Mouse (Mus musculus) ovary, postnatal 10 days (tissue): ENCODE data around the gene Pak1ip1.

Experiments
- DNase-seq: peaks from one replicate; pipeline ENCODE4 v3.0.0; 2022; ENCODE audit warnings: low spot score

Pak1ip1 gene

DNA sequence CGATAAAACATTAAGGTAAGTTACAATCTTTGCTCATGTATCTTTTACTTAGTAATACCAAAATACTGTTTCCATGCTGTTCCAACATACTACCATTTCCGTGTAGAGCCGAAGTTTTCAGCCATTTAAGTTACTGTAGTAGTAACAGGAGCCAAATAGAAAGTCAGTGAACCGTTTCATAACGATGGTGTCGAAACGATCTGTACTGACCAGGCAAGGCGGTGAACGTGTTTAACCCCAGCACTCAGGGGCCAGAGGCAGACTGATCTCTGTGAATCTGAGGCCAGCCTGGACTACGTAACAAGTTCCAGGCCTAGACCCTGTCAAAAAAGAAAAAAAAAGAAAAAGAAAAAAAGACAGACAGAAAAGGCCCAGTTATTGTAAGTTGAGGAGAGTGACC, 7.4 kb downstream of the Pak1ip1 start:
- DNase-seq: no peak

DNA sequence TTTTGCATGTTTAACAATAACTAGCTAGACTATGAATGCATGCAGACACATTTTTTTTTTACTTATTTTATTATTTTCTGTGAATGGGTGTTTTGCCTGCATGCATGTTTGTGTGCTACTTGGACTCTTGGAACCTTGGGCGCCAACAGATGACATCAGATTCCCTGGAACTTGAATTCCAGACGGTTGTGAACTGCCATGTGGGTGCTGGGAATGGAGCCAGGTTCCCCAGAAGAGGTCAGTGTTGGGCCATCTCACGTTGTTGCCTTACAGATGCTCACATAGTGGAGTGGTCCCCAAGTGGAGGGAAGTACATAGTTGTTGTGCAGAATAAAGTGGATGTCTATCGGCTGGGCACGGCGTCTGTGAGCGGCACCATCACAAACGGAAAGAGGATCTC, 8.1 kb downstream of the Pak1ip1 start:
- DNase-seq: no peak

DNA sequence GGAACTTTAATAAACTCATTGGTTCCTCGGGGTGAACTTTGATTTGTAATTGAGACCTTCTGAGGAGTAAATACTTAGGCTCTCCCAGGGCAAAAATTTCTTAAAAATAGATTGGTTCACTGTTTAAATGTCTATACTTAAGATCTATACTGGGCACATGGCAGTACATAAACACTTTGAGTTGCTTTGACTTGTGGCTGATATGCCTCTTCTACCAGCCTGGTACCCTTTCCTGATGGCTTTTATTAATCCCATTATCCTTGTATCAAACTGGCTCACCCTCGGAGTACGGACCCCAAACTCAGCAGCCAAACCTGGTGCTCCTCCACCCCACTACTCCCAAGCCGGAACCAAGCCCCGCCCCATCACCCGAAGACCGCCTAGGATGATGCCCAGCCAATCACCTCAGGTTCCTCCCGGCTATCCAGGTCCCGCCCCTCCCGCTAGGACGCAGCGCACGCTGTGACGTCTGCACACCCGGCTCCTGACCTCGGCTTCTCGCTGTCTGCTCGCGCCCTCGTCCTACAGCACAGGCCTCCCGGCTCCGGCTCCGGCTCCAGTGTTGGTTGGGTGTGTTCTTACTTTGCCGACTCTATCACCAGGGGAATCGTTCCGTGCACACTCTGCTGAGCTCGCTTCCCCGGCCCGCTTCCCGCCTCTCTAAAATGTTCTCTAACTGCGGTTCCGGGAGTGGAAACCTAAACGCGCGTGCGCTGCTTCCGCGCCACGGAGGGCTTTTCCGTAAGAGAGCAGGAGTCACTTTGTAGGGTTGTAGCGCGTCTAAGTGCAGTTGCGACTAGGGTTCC, 15.2 kb downstream of the Pak1ip1 start, which contains the start of gene Tmem14c:
Tmem14c (plus strand) TSS at position 464 of the 806 bp plus-strand sequence.
- peak; percentile 77 for DNase-seq

DNA sequence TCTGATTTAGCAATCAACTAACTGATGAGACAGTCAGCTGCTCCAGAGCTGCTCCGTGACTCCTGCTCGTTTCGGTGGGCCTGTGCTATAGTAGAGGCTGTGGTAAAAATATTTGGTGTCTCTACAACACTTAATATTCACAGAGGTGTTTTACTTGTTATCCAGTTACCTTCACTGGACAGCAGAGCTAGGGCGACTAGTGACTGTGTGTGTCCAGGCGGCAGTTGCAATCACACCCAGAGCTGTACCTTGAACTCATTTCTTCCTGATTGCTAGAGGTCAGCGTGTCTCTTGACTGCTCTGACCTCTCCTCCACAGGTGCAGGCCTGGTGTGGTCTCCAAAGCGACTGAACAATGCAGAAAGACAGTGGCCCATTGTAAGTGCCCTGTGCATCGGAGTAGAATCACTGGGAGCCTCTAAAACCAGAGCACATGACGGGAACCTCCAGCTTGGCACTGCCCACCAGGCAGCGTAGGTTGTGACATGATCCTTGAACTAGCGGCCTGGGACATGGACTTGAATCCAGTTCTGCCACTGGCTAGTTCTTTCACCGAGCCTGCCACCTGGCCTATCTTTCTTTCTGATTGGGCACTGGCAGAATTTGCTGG, 16.1 kb downstream of the Pak1ip1 start:
- DNase-seq: no peak

DNA sequence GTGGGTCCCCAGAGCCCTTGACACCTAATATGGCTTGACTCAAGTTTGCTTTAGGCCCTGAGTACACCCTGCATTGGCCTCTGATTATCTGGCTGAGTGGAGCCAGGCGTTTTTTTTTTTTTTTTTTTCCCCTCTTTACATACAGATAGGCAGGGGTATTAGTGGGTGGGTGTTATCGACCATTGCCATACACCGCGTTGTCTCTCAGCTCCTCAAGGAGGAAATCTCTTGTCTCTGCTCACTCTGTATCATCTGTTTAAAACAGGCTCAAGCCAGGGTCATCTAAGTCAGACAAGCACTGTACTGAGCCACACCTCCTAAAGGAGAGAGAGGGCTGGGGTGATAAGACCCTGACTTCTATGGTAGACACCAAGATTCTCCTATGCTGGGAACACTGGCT, 17.0 kb downstream of the Pak1ip1 start:
- DNase-seq: no peak

DNA sequence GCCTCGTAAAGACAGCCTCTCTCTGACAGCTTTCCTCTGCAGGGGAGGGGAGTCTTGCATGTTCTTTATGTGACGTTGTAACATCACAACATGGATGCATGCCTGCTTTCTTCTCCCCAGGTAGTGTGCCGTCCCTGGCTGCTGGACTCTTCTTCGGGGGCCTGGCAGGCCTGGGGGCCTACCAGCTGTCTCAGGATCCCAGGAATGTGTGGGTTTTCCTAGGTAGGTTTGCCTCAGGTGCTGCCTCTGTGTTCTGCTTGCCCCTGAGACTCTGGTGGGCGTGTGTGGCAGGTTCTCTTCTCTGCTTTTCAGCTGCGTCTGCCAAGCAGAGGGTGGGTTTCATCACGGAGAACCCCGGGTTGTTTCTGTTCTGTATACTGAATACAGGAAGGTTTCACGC, 17.4 kb downstream of the Pak1ip1 start:
- DNase-seq: no peak

DNA sequence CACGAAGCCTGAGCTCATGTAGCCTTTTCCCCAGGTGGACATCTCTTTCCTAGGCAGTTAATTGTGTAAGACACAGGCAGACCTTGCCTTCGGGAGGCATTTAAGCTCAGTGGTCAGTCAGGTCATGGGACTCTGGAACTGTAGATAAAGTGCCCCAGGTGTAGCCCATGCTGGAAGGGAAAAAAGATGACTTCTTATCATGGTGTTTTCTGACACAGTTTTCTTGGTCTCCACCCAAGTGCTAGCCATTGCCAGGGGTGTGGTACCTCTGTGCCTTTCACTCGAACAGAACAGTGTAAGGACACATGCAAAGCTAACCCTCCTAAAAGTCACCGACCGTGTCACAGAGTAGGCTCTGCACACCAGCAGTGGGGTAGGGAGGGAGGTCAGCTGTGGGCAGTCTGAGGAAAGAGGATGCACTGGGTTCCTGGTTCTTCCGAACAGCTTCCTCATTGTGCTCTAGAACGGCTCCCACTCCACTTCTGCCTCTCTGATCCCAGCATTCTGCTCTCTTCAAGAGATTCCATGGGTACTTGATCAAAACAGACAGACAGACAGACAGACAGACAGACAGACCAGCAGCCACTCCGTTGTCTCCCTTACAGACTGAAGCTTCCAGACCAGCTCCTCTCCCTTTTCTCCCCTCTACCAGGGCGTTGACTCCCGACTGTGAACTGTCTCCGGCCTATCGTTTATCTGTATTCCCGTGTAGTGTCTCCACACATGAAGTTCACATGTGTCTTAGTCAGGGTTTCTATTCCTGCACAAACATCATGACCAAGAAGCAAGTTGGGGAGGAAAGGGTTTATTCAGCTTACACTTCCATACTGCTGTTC, 18.2 kb downstream of the Pak1ip1 start:
- no peak for DNase-seq

DNA sequence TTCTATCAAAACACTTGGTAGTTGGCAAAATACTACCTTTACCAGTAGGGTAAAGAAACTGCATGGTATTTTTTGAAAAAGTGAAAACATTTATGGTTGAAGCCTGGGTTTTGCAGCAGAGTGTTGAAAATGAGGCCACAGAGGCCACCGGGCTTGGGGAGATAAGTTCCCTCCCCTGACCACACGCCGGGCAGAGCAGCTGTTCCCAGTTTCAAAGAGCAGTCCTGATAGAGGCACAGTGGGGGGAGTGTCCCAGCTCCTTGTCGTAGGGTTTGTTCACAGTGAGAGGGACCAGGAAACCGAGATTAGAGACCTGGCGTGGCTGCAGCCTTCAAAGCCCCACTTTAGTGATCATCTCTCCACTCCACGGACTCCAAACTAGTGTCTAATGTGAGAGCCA, 19.7 kb downstream of the Pak1ip1 start:
- DNase-seq: no peak

DNA sequence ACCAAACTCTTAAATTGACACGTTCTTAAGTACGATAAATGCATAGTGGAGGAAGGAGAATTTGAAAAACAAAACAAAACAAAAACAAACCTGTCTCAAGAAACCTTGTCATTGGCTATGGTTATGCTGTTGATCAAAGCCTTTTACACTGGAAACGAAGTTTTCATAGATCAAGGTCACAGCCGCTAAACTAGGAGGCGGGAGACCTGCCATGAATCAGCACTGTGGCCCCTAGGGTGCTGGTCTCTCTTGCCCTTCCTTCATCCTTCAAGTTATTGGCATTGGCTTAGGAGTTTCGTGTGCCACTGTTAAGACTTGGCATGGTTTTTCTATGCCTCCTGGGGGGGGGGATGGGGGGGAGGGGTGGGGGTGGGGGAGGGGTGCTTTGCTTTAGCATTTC, 20.8 kb downstream of the Pak1ip1 start:
- DNase-seq: no peak

DNA sequence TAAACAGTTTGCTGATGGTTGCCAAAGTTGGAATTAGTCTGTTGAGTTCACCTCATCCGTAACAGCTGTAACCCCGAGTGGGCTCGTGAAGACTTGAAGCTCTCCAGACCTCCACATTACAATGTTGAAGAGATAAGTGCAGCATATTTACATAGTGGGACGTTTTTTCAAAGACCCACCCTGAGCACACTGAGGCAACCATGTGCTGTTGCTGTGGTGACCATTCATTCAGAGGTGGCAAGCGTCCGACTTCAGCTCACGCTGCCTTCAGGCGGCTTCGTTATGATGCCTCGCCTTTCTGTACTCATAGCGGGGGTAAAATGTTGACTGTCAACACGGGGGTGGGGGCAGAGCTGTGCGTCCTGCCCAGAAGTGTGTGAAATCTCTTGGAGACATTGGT, 21.3 kb downstream of the Pak1ip1 start:
- DNase-seq: no peak

DNA sequence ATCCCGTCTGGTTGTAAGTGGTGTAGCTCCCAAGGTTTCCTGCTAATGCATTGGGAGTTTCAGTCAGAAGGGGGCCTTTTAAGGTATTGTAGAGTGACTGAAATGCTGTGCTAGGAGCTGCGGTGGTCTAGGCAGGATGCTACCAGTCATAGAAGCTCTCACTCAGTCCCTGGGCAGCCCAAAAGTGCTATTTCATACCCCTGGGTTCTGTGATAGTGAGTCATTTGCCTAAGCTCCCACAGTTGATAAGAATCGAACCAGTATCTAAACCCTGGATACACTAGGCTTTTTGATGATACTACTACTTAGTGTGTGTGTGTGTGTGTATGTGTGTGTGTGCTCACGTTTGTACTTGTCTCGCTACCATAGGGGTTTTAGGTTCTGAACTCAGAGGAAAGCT, 29.3 kb downstream of the Pak1ip1 start:
- DNase-seq: no peak

DNA sequence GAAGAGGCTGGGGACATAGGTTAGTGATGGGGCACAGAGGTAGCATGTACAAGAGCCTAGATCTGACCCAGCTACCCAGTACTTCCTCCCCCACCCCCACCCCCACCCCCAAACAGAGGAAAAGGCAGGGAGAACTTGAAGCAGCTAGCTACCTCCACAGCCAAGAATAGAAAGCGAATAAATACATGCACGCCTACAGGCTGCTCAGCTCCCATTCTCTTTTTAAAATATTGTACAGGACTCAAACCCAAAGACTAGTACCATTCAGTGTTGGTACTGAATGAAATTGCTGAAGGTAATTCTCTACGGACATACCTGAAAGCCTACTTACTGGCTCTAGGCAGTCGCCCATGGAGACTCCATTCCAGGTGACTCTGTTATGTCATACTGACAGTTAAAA, 41.7 kb downstream of the Pak1ip1 start:
- no peak for DNase-seq

DNA sequence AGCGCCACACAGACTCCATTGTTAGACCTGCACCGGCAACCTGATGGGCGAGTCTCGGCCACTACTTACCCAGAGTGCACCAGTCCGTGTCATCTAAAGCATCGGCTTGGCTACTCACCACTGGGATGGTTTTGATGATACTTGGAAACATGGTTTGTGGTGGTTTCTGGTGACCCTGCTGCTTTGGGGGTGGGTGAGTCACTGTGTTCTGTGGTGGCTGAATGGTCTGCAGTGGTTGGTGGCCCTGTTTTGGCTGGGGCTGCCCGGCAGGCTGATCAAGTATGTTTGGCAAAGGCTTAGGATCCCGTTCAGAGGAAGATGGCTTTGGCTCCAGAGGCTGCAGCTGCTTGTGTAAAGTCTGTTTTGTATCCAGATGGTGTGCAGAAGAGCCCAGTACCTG, 45.1 kb downstream of the Pak1ip1 start:
- no peak for DNase-seq

DNA sequence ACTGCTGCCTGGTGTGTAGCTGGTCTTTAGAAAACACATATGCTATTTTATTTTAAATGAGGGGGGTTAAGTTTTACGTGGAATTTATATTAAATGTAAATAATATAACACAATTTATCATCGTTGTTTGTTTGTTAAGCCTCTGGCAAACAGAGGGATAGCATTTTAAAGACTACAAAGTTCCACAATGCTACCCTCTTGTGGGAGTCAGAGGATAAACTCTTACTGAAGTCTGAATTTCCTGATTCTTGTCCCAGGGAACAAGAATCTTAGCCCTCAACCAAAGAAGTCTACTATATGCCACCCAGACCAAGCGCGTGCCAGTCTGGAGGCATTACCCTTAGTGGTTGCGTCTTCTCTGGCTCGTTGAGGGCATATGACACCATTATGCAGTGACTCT, 46.5 kb downstream of the Pak1ip1 start:
- no peak for DNase-seq

DNA sequence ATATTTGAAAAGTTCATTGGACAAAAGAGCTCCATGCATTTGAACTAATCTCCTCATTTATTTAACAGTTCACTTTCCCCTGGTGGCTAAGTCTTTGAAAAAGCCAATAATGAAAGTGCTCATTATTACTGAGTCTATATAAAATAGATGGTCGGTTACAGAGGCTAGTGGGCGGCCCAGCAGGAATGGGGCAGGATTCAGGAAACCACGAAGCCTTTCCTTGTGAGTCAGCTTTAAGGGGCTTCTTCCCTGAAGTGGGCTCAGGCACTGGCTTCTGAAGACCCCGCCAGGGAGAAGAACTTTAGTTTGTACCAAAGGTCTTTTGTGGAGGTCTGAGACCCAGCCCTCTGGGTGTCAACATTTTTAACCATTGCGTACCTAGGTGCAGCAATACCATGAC, 51.1 kb downstream of the Pak1ip1 start:
- no peak for DNase-seq
